Mouse (Mus musculus) embryonic facial prominence, embryonic 15.5 days (tissue): ENCODE measurements around the gene Usp40. TPM values are rescaled to one million over a fixed set of nuclear protein-coding genes. Genes with fewer than 3 reads are reported as not detected.

Source experiments
- ATAC-seq: fragments of 200-750 bp; cut with Nextera tagmentation; 2 replicates; pipeline ENCODE4 v1.8.0; 2017; ENCODE audit warnings: low read depth, moderate TSS enrichment; ENCODE audit not compliant: insufficient number of reproducible peaks, low FRiP score, low TSS enrichment
- H3K27ac ChIP-seq: fragments of 300-500 bp; sonication (generic); replicated peaks from 2 replicates; pipeline ENCODE4 v1.5.1; 2015; ENCODE audit warnings: mild to moderate bottlenecking, inconsistent platforms
- H3K27me3 ChIP-seq: fragments of 300-500 bp; sonication (generic); 2 replicates; pipeline ENCODE4 v1.6.1; 2015; ENCODE audit warnings: inconsistent platforms
- H3K36me3 ChIP-seq: fragments of 300-500 bp; sonication (generic); 2 replicates; pipeline ENCODE4 v1.6.1; 2015; ENCODE audit warnings: mild to moderate bottlenecking, inconsistent platforms
- H3K4me1 ChIP-seq: fragments of 300-500 bp; sonication (generic); 2 replicates; pipeline ENCODE4 v1.6.1; 2015; ENCODE audit warnings: inconsistent platforms
- H3K4me2 ChIP-seq: fragments of 300-500 bp; sonication (generic); replicated peaks from 2 replicates; pipeline ENCODE4 v1.6.1; 2015; ENCODE audit warnings: mild to moderate bottlenecking, inconsistent platforms
- H3K4me3 ChIP-seq: fragments of 300-500 bp; sonication (generic); replicated peaks from 2 replicates; pipeline ENCODE4 v1.5.1; 2015; ENCODE audit warnings: mild to moderate bottlenecking, inconsistent platforms
- H3K9ac ChIP-seq: fragments of 300-500 bp; sonication (generic); 2 replicates; pipeline ENCODE4 v1.6.1; 2015; ENCODE audit warnings: inconsistent platforms
- H3K9me3 ChIP-seq: fragments of 300-500 bp; sonication (generic); replicated peaks from 2 replicates; pipeline ENCODE4 v1.6.1; 2016; ENCODE audit warnings: inconsistent platforms
- WGBS: fragments of 180-500 bp; shearing (Covaris S2); methylation state at CpG from one replicate; pipeline ENCODE4 v1.1.7; 2015; 5-methylcytosine and 5-hydroxymethylcytosine counted together
- polyA plus RNA-seq: library from polyadenylated mRNA; unstranded; fragments of >200 nt; fragmentation: Nextera tagmentation; extraction: Ambion mirVana; gene quantifications from 2 replicates; pipeline ENCODE4 v1.2.1, GENCODE M21; 2015

The Usp40 gene
- polyA plus RNA-seq, 1 experiment from 2014 or later: 42.5 TPM

- Histone ChIP-seq H3K9me3 (no peaks in the 10 kb centered on the region), H3K27me3 (no peaks in the 10 kb centered on the region), H3K27ac (no peak overlapping the region), H3K4me1 (no peaks in the 10 kb centered on the region), H3K4me2 (no peak overlapping the region), H3K36me3 (peaks cover 100% of the 10 kb centered on the region), H3K4me3 (no peak overlapping the region), H3K9ac (no peak overlapping the region)
- no peak for ATAC-seq
- 90% methylated on average over 1 of the region's 1 CpGs for WGBS
Observed at GRCm38 (mm10) chr1:87941765-87942164, 66.6 kb downstream of the Usp40 start.

DNA sequence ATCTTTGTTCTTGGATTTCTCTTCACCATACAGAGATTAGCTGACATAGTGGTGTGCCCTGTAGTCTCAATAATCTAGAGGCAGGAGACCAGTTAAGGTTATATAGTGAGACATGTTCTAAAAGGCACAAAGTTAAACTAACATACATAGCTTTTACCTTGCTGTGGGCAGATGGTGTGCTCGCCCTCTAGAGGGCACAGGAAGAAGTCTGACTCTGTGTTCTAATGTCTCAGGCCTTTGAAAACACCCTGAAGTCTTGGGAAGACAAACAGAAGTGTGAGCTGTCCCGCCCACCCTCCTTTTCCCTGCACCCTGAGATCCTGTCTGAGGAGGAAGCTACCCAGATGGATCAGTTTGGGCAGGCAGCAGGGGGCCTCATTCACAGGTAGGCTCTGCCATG, 71.8 kb downstream of the Usp40 start:
- no peak for ATAC-seq
- WGBS: 40% methylated on average over 2 of the region's 2 CpGs
- no peak overlapping the region for H3K27ac ChIP-seq
- H3K9me3 ChIP-seq: no peaks in the 10 kb centered on the region
- peaks cover 89% of the 10 kb centered on the region for H3K36me3 ChIP-seq
- H3K4me3 ChIP-seq: no peak overlapping the region
- no peaks in the 10 kb centered on the region for H3K27me3 ChIP-seq
- no peak overlapping the region for H3K9ac ChIP-seq
- no peaks in the 10 kb centered on the region for H3K4me1 ChIP-seq
- no peak overlapping the region for H3K4me2 ChIP-seq

GRCm38 (mm10) chr1:87936075-87936474, 72.3 kb downstream of the Usp40 start:
- Histone ChIP-seq H3K27me3 (no peaks in the 10 kb centered on the region), H3K4me2 (no peak overlapping the region), H3K9me3 (no peaks in the 10 kb centered on the region), H3K9ac (no peak overlapping the region), H3K27ac (no peak overlapping the region), H3K36me3 (peaks cover 87% of the 10 kb centered on the region), H3K4me1 (no peaks in the 10 kb centered on the region), H3K4me3 (no peak overlapping the region)
- ATAC-seq: no peak
- 87% methylated on average over 7 of the region's 7 CpGs for WGBS

DNA sequence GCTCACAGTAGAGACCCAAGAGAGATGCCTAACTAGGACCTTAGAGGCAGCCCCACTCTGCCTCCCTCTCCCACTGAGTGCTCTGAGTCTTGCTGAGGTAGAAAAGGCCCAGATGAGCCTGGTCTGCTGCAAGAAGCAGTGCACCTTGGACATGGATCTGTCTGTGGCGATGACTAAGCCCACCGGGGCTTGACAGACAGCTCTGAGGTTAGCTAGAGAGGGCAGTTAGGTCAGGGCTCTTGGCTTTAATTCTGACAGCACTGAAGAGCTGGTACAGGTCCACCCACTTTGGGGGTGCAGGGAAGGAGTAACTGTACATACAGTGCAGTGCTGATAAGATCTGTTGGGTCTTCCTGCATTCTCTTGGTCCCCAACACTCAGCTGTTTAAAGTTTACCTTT, 72.8 kb downstream of the Usp40 start:
- no peak for ATAC-seq
- no peak overlapping the region for H3K4me3 ChIP-seq
- peaks cover 87% of the 10 kb centered on the region for H3K36me3 ChIP-seq
- no peak overlapping the region for H3K27ac ChIP-seq
- no peaks in the 10 kb centered on the region for H3K9me3 ChIP-seq
- no peaks in the 10 kb centered on the region for H3K27me3 ChIP-seq
- H3K9ac ChIP-seq: no peak overlapping the region
- H3K4me1 ChIP-seq: no peaks in the 10 kb centered on the region
- no peak overlapping the region for H3K4me2 ChIP-seq
- 96% methylated on average over 2 of the region's 2 CpGs for WGBS

GRCm38 (mm10) chr1:87935095-87935494, 73.3 kb downstream of the Usp40 start:
- no peak for ATAC-seq
- H3K9me3 ChIP-seq: no peaks in the 10 kb centered on the region
- no peaks in the 10 kb centered on the region for H3K27me3 ChIP-seq
- no peaks in the 10 kb centered on the region for H3K4me1 ChIP-seq
- H3K27ac ChIP-seq: no peak overlapping the region; the same call in 1 of the 2 replicates
- no peak overlapping the region for H3K4me2 ChIP-seq
- peaks cover 85% of the 10 kb centered on the region for H3K36me3 ChIP-seq
- 75% methylated on average over 9 of the region's 9 CpGs for WGBS
- H3K4me3 ChIP-seq: no peak overlapping the region
- H3K9ac ChIP-seq: no peak overlapping the region

DNA sequence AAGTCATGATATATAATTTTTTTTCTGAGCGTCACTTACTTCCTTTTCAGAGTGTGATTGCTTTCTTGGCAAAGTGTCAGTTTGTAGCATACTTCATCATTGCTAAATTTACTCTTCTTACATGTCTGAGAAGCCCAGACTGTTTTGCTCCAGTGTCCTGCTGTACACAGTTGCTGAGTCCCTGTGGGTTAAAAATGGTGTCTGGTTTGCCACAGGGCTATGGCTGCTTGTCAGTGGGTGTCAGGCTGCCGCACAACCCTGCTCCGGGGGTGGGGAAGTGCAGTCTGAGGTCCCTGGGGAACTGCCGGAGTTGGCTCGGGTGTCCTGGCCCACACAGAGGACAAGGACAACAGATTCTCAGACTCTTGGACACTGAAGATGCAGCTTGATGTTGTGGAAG, 75.3 kb downstream of the Usp40 start:
- H3K4me3 ChIP-seq: no peak overlapping the region
- no peaks in the 10 kb centered on the region for H3K9me3 ChIP-seq
- H3K9ac ChIP-seq: no peak overlapping the region
- H3K4me2 ChIP-seq: no peak overlapping the region
- H3K4me1 ChIP-seq: no peaks in the 10 kb centered on the region
- ATAC-seq: no peak
- H3K27me3 ChIP-seq: no peaks in the 10 kb centered on the region
- WGBS: 73% methylated on average over 5 of the region's 5 CpGs
- H3K36me3 ChIP-seq: peaks cover 83% of the 10 kb centered on the region
- no peak overlapping the region for H3K27ac ChIP-seq

DNA sequence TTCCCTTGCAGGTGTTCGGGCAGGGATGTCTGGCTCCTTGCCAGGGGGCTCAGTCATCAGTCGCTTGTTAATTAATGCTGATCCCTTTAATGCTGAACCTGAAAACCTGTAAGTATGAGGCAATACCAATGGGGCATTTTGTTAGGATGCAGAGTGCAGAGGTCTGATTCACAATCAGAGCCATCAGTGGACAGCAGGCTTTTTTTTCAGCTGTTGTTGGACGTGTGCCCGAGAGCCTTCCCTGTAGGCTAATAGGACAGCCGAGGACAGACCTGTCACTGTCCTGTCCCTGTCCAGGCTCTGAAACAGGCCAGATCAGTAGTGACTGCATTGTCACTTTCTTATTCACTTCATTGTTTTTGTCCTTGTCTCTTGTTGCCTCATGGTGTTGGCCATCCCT, 78.6 kb downstream of the Usp40 start:
- 72% methylated on average over 5 of the region's 5 CpGs for WGBS

GRCm38 (mm10) chr1:87924888-87925287, 83.5 kb downstream of the Usp40 start:
- peaks cover 76% of the 10 kb centered on the region for H3K36me3 ChIP-seq
- H3K9me3 ChIP-seq: no peaks in the 10 kb centered on the region
- no peaks in the 10 kb centered on the region for H3K27me3 ChIP-seq
- 95% methylated on average over 4 of the region's 4 CpGs for WGBS
- H3K27ac ChIP-seq: no peak overlapping the region
- no peak overlapping the region for H3K4me3 ChIP-seq
- H3K4me2 ChIP-seq: no peak overlapping the region
- H3K4me1 ChIP-seq: no peaks in the 10 kb centered on the region
- no peak overlapping the region for H3K9ac ChIP-seq
- ATAC-seq: no peak

More for the DNA sequence above, 78.6 kb downstream of the Usp40 start:
- Histone ChIP-seq H3K9ac (no peak overlapping the region), H3K27me3 (no peaks in the 10 kb centered on the region), H3K4me2 (no peak overlapping the region), H3K27ac (no peak overlapping the region), H3K36me3 (peaks cover 80% of the 10 kb centered on the region), H3K4me3 (no peak overlapping the region), H3K4me1 (no peaks in the 10 kb centered on the region), H3K9me3 (no peaks in the 10 kb centered on the region)
- ATAC-seq: no peak

GRCm38 (mm10) chr1:87922666-87923065, 85.7 kb downstream of the Usp40 start:
- H3K36me3 ChIP-seq: peaks cover 73% of the 10 kb centered on the region
- ATAC-seq: no peak
- H3K27ac ChIP-seq: no peak overlapping the region
- no peaks in the 10 kb centered on the region for H3K9me3 ChIP-seq
- 48% methylated on average over 1 of the region's 1 CpGs for WGBS
- no peak overlapping the region for H3K4me3 ChIP-seq
- no peaks in the 10 kb centered on the region for H3K4me1 ChIP-seq
- H3K27me3 ChIP-seq: no peaks in the 10 kb centered on the region
- no peak overlapping the region for H3K4me2 ChIP-seq
- H3K9ac ChIP-seq: no peak overlapping the region

- no peak overlapping the region for H3K27ac ChIP-seq
- no peak overlapping the region for H3K4me2 ChIP-seq
- H3K4me1 ChIP-seq: no peaks in the 10 kb centered on the region; the same call in 1 of the 2 replicates
- H3K9me3 ChIP-seq: no peaks in the 10 kb centered on the region
- no peak for ATAC-seq
- H3K4me3 ChIP-seq: no peak overlapping the region
- no peaks in the 10 kb centered on the region for H3K27me3 ChIP-seq
- H3K36me3 ChIP-seq: peaks cover 67% of the 10 kb centered on the region
- no peak overlapping the region for H3K9ac ChIP-seq
- 78% methylated on average over 3 of the region's 3 CpGs for WGBS
Observed at GRCm38 (mm10) chr1:87920056-87920614, 88.2 kb downstream of the Usp40 start.

DNA sequence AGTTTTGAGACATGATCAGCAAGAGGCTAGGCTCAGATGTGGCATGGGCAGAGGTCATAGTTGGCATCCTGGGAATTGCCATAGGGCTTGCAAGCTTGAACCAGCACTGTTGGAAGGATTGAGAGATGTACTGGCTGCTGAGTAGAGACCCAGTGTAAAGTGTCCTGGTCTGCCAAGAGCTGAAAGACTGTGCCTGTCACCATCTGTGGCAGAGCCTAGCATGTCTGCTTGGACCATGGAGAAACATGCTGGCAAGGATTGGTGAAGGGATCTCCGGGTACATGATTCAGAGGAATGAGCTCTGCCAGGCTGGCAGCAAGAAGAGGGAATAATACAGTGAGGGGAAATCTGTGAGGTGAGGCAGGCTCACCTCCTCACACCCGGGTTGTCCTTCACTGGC, 90.3 kb downstream of the Usp40 start:
- no peak overlapping the region for H3K4me3 ChIP-seq
- no peak for ATAC-seq
- no peak overlapping the region for H3K4me2 ChIP-seq
- H3K36me3 ChIP-seq: peaks cover 52% of the 10 kb centered on the region
- H3K27me3 ChIP-seq: no peaks in the 10 kb centered on the region
- H3K9me3 ChIP-seq: no peaks in the 10 kb centered on the region
- no peak overlapping the region for H3K27ac ChIP-seq
- no peaks in the 10 kb centered on the region; the same call in 1 of the 2 replicates for H3K4me1 ChIP-seq
- H3K9ac ChIP-seq: no peak overlapping the region
- WGBS: 96% methylated on average over 2 of the region's 2 CpGs

DNA sequence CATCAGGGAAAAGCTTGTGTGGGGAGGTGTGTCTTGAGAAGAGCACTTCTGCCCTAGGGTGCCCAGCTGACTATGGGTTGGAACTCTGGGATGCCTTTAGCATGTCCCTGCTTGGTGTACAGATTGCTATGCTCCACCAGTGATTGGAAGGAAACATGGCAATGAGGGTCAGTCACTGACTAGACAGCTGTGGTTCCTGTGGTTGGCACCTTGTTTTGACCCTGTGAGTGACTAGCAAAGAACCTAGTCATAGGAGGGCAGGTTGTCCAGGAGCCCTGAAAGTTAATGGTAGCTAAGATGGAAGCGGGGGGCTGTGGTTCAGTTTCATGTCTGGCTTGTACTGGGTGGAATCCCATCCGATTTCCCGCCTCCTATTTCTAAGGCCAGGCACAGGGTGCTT, 91.0 kb downstream of the Usp40 start:
- Histone ChIP-seq H3K27me3 (no peaks in the 10 kb centered on the region), H3K4me3 (no peak overlapping the region), H3K4me2 (no peak overlapping the region), H3K36me3 (peaks cover 52% of the 10 kb centered on the region), H3K27ac (no peak overlapping the region), H3K9ac (no peak overlapping the region), H3K4me1 (no peaks in the 10 kb centered on the region; the same call in 1 of the 2 replicates), H3K9me3 (no peaks in the 10 kb centered on the region)
- ATAC-seq: no peak
- 86% methylated on average over 3 of the region's 3 CpGs for WGBS
